Mouse (Mus musculus) myocyte (in vitro differentiated cells): ENCODE data around the gene Atrnl1.

ENCODE experiments used
- CEBPB ChIP-seq: IDR thresholded peaks from 2 replicates; pipeline ENCODE4 v1.6.1; 2011; ENCODE audit warnings: mild to moderate bottlenecking, moderate library complexity; ENCODE audit not compliant: poor library complexity, insufficient read depth, severe bottlenecking
- E2F4 ChIP-seq: IDR thresholded peaks from one replicate; pipeline ENCODE4 v1.6.1; 2011; ENCODE audit warnings: mild to moderate bottlenecking, control low read depth, moderate library complexity; ENCODE audit not compliant: insufficient read depth
- MAX ChIP-seq: IDR thresholded peaks from one replicate; pipeline ENCODE4 v1.6.1; 2011; ENCODE audit warnings: low read depth, mild to moderate bottlenecking, control low read depth
- MYOD1 ChIP-seq, 3 experiments: IDR thresholded peaks; one replicate each; pipeline ENCODE4 v1.6.1; 2011; ENCODE audit warnings: control low read depth in 2 of 3, low read depth in 2 of 3, mild to moderate bottlenecking in 2 of 3, moderate library complexity in 1 of 3; ENCODE audit not compliant: insufficient read length in 2 of 3, control insufficient read depth in 1 of 3
- MYOG ChIP-seq, 3 experiments: IDR thresholded peaks; one replicate each; pipeline ENCODE4 v1.6.1; 2011; ENCODE audit warnings: control low read depth in 2 of 3, low read depth in 2 of 3, mild to moderate bottlenecking in 2 of 3; ENCODE audit not compliant: insufficient read length in 2 of 3, control insufficient read depth in 1 of 3, insufficient read depth in 1 of 3
- POLR2A ChIP-seq: IDR thresholded peaks from one replicate; pipeline ENCODE4 v1.6.1; 2011; ENCODE audit warnings: low read depth, mild to moderate bottlenecking, control low read depth, moderate library complexity; ENCODE audit not compliant: insufficient read length
- POLR2AphosphoS2 ChIP-seq: IDR thresholded peaks from one replicate; pipeline ENCODE4 v1.6.1; 2011; ENCODE audit warnings: low read depth, control low read depth; ENCODE audit not compliant: insufficient read length
- TCF12 ChIP-seq: IDR thresholded peaks from one replicate; pipeline ENCODE4 v1.6.1; 2011; ENCODE audit warnings: mild to moderate bottlenecking, control low read depth; ENCODE audit not compliant: poor library complexity, insufficient read depth, severe bottlenecking
- TCF3 ChIP-seq: IDR thresholded peaks from one replicate; pipeline ENCODE4 v1.6.1; 2011; ENCODE audit warnings: low read depth, control low read depth; ENCODE audit not compliant: insufficient read length

GRCm38 (mm10) chr19:57878583-57878982, 267.7 kb downstream of the Atrnl1 start:
- no peak for TF ChIP-seq POLR2AphosphoS2
- no peak for TF ChIP-seq POLR2A
- TF ChIP-seq MYOD1 (IDR thresholded peaks at IDR 0.05; ENCODE audit: control insufficient read depth in 1 of 3, insufficient read length in 2 of 3, low read depth in 2 of 3), result no peak
- no peak for TF ChIP-seq E2F4
- no peak for TF ChIP-seq TCF3
- no peak for TF ChIP-seq TCF12
- TF ChIP-seq MYOG (IDR thresholded peaks at IDR 0.05; ENCODE audit: control insufficient read depth in 1 of 3, insufficient read depth in 1 of 3, insufficient read length in 2 of 3, low read depth in 2 of 3), result no peak
- TF ChIP-seq CEBPB, result no peak
- TF ChIP-seq MAX, result no peak
